Mouse (Mus musculus): Measurements from ENCODE around the gene Wdr66. TPM values are rescaled to one million over a fixed set of nuclear protein-coding genes. Genes with fewer than 3 reads are reported as not detected.
"Not testable (repeated sequence)": the region's sequence is repeated elsewhere in the genome, so short reads cannot be mapped to it uniquely, and the experiment has no call there.

The Wdr66 gene
- 0.11 and 0.16 TPM in 2 replicates for polyA plus RNA-seq (2012; rRNA removed)
- polyA plus RNA-seq (2014; fragmentation: Nextera tagmentation; extraction: Ambion mirVana), result 0.10 TPM in 1 of 2 replicates, not detected in the other

- Histone ChIP-seq H3K4me1 (replicated peaks; ENCODE audit: control insufficient read depth in 2 of 2, insufficient read depth in 2 of 2, low read length in 1 of 2) (no peaks in the 10 kb centered on the region), H3K9me3 (ENCODE audit: control insufficient read depth, low read length) (no peaks in the 10 kb centered on the region), H3K27me3 (ENCODE audit: control insufficient read depth, insufficient read depth, low read length) (no peaks in the 10 kb centered on the region), H3K36me3 (replicated peaks; ENCODE audit: control insufficient read depth, insufficient read depth, low read depth) (no peaks in the 10 kb centered on the region; the same call in 1 of the 2 replicates), H3K4me3 (ENCODE audit: insufficient read depth in 1 of 2, low read depth in 2 of 2, low read length in 2 of 2) (no peak within 1 kb of the TSS), H3K27ac (no peak within 1 kb of the TSS), H3K9ac (replicated peaks) (no peak within 1 kb of the TSS), H3K4me2 (ENCODE audit: low read depth) (peak within 1 kb of the TSS; percentile 20; the same call in 1 of the 2 replicates)
- TF ChIP-seq EP300 (IDR thresholded peaks at IDR 0.05; ENCODE audit: low read depth) (no peak), CTCF (IDR thresholded peaks at IDR 0.05; ENCODE audit: low read depth) (peak; percentile 85)
- WGBS (ENCODE audit: insufficient replicate concordance), result 4% methylated on average over 18 of the region's 18 CpGs
- DNase-seq (ENCODE audit: low read depth in 3 of 3, low spot score in 3 of 3), result peak in 2 of 3 experiments; percentile 34 to 41
- ATAC-seq (ENCODE audit: insufficient read depth), result no peak; the same call in 1 of the 2 replicates
These were observed at the start of gene Wdr66 for GRCm38 (mm10) chr5:123251834-123252233. Wdr66 (plus strand) TSS chr5:123252102.

- not testable (repeated sequence) for ATAC-seq (ENCODE audit: insufficient read depth); H3K4me3 ChIP-seq (ENCODE audit: insufficient read depth in 1 of 2, low read depth in 2 of 2, low read length in 2 of 2); H3K4me2 ChIP-seq (ENCODE audit: low read depth); H3K36me3 ChIP-seq (replicated peaks; ENCODE audit: control insufficient read depth, insufficient read depth, low read depth); H3K27ac ChIP-seq; H3K9me3 ChIP-seq (ENCODE audit: control insufficient read depth, low read length); H3K9ac ChIP-seq (replicated peaks); H3K27me3 ChIP-seq (ENCODE audit: control insufficient read depth, insufficient read depth, low read length); DNase-seq (ENCODE audit: low read depth in 3 of 3, low spot score in 3 of 3)
- WGBS (ENCODE audit: insufficient replicate concordance), result 42% methylated on average over 3 of the region's 4 CpGs
- peaks cover 22 to 24% of the 10 kb centered on the region in 2 experiments for H3K4me1 ChIP-seq (replicated peaks; ENCODE audit: control insufficient read depth in 2 of 2, insufficient read depth in 2 of 2, low read length in 1 of 2)
- TF ChIP-seq CTCF (IDR thresholded peaks at IDR 0.05; ENCODE audit: low read depth), result peak; percentile 61
These were observed 49.1 kb upstream of the Wdr66 start for GRCm38 (mm10) chr5:123202771-123203170.

GRCm38 (mm10) chr5:123203591-123203990 is 48.3 kb upstream of the Wdr66 start:
- H3K9ac ChIP-seq (replicated peaks); H3K27me3 ChIP-seq (ENCODE audit: control insufficient read depth, insufficient read depth, low read length); H3K27ac ChIP-seq; H3K4me2 ChIP-seq (ENCODE audit: low read depth); H3K36me3 ChIP-seq (replicated peaks; ENCODE audit: control insufficient read depth, insufficient read depth, low read depth); H3K4me3 ChIP-seq (ENCODE audit: insufficient read depth in 1 of 2, low read depth in 2 of 2, low read length in 2 of 2); ATAC-seq (ENCODE audit: insufficient read depth); DNase-seq (ENCODE audit: low read depth in 3 of 3, low spot score in 3 of 3); H3K9me3 ChIP-seq (ENCODE audit: control insufficient read depth, low read length): not testable (repeated sequence)
- 75% methylated on average over 7 of the region's 7 CpGs for WGBS (ENCODE audit: insufficient replicate concordance)
- H3K4me1 ChIP-seq (replicated peaks; ENCODE audit: control insufficient read depth in 2 of 2, insufficient read depth in 2 of 2, low read length in 1 of 2), result peaks cover 22% of the 10 kb centered on the region in 2 experiments

GRCm38 (mm10) chr5:123222346-123223050 is 29.4 kb upstream of the Wdr66 start:
- peak; percentile 85 for ATAC-seq (ENCODE audit: insufficient read depth)
- whole genome bisulfite sequencing (ENCODE audit: insufficient replicate concordance), result 27% methylated on average over 3 of the region's 5 CpGs
- H3K9ac ChIP-seq (replicated peaks), result peak overlapping the region; percentile 53
- peak overlapping the region; percentile 55 for H3K4me2 ChIP-seq (ENCODE audit: low read depth)
- peaks cover 14 to 18% of the 10 kb centered on the region in 2 experiments for H3K4me1 ChIP-seq (replicated peaks; ENCODE audit: control insufficient read depth in 2 of 2, insufficient read depth in 2 of 2, low read length in 1 of 2)
- not testable (repeated sequence) for H3K36me3 ChIP-seq (replicated peaks; ENCODE audit: control insufficient read depth, insufficient read depth, low read depth); H3K9me3 ChIP-seq (ENCODE audit: control insufficient read depth, low read length); H3K4me3 ChIP-seq (ENCODE audit: insufficient read depth in 1 of 2, low read depth in 2 of 2, low read length in 2 of 2); H3K27me3 ChIP-seq (ENCODE audit: control insufficient read depth, insufficient read depth, low read length); DNase-seq (ENCODE audit: low read depth in 3 of 3, low spot score in 3 of 3)
- peak overlapping the region; percentile 90 for H3K27ac ChIP-seq

GRCm38 (mm10) chr5:123223051-123223410 is 28.9 kb upstream of the Wdr66 start:
- peak; percentile 77 for ATAC-seq (ENCODE audit: insufficient read depth)
- H3K4me2 ChIP-seq (ENCODE audit: low read depth), result peak overlapping the region; percentile 55

More at GRCm38 (mm10) chr5:123223051-123223410, 28.9 kb upstream of the Wdr66 start:
- Histone ChIP-seq H3K27me3 (ENCODE audit: control insufficient read depth, insufficient read depth, low read length) (no peaks in the 10 kb centered on the region), H3K4me3 (ENCODE audit: insufficient read depth in 1 of 2, low read depth in 2 of 2, low read length in 2 of 2) (peak overlapping the region in 1 of 2 experiments; percentile 21; a peak in 1 of 4 replicates), H3K9me3 (ENCODE audit: control insufficient read depth, low read length) (no peaks in the 10 kb centered on the region), H3K36me3 (replicated peaks; ENCODE audit: control insufficient read depth, insufficient read depth, low read depth) (no peaks in the 10 kb centered on the region), H3K9ac (replicated peaks) (peak overlapping the region; percentile 53), H3K27ac (peak overlapping the region; percentile 90), H3K4me1 (replicated peaks; ENCODE audit: control insufficient read depth in 2 of 2, insufficient read depth in 2 of 2, low read length in 1 of 2) (peaks cover 14 to 18% of the 10 kb centered on the region in 2 experiments)
- peak in 1 of 3 experiments; percentile 45 for DNase-seq (ENCODE audit: low read depth in 3 of 3, low spot score in 3 of 3)
- TF ChIP-seq EP300 (IDR thresholded peaks at IDR 0.05; ENCODE audit: low read depth) (peak; percentile 47), CTCF (IDR thresholded peaks at IDR 0.05; ENCODE audit: low read depth) (no peak)
- WGBS (ENCODE audit: insufficient replicate concordance), result 14% methylated on average over 4 of the region's 4 CpGs
